Mouse (Mus musculus): ENCODE measurements around the gene 2610301B20Rik.
"Not testable (repeated sequence)": the region's sequence is repeated elsewhere in the genome, so short reads cannot be mapped to it uniquely, and the experiment has no call there.

The 2610301B20Rik gene

DNA sequence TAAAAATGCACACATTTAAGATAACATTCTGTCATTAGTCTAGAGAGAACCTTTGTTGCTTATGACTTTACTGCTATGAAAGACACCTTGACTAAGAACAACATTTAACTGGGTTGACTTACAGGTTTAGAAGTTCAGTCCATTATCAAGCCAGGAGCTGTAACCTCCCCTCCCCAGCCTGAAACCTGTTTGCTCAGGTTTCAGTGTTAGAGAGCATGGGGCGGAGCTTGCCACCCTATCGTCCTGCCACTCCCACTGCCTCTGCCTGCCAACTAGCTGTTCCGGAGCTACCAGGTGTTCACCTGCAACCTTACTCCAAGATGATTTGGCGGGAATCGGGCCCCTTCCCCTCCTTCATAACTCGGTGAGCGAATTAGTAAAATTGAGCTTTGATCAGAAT is 37.1 kb downstream of the 2610301B20Rik start:
- DNase-seq (ENCODE audit: low spot score): not testable (repeated sequence)

DNA sequence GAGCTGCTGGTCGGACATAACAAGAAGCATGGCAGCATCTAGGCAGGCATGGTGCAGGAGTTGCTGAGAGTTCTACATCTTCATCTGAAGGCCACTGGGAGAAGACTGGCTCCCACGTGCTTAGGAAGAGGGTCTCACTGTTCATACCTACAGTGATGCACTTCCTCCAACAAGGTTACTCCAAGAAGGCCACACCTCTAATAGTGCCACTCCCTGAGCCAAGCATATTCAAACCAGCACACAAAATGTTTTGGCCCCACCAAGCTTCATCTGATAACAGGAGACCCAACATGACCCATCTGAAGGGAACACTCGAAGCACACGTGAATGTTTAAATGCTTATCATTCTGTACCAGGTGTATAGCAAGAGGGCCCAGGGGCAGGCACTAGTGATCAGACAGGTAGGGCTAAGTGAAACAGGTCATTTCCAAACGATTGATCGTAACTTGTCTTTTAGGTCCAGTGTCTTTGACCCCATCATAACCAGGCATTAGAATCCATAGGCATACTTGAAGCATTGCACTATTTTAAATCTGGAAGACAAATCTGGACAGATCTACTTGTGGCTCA is 37.7 kb downstream of the 2610301B20Rik start:
- no peak for DNase-seq (ENCODE audit: low spot score)

DNA sequence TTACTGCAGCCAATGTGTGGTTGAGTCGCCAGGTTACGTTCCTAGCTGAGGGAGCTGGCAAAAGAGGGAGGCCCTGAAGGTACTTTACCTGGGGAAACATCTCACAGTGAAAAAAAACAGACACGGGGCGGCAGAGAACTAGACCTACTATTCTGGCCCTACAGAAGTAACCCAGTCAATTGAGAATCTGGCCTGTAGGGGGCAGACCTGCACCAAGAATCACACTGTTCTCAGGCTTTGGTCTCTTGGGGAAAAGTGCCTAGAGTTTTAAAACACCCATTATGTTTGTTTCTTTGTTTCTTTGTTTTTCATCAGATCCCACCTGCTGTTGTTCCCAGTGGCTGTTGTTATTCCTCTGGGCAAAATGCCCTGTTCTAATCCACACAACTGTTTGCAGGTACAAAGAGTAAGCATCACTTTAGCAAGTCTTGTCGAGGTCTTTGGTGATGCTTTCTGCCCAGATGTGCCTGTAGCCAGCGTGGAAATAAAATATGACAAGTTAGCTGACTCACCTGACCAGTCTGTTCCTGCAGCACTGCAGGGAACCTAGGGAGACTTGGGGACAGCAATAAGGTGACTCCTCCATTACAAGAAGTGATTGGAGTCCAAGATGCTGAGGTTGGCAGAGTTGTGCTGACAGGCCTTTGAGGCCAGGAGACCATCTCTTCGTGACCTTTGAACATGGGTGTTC is 38.5 kb downstream of the 2610301B20Rik start:
- peak; percentile 68 for DNase-seq (ENCODE audit: low spot score)

DNA sequence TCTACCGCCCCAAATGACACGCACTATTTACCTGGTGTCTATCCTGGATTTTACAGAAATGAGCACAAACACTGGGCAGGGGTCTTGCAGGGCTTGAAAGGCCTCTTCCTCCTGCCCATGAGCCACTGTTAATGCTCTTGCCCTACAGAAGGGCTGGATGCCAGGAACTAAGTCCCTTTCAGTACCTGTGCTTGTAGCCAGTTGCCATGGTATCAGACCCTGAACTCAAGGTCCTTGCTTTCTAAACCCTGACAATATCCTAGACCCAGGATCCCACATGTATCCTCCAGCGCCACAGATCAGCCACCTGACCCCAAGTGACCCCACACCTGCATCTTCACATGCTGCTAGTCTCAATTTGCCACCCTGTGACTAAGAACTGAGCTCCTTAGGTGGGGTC is 39.1 kb downstream of the 2610301B20Rik start:
- DNase-seq (ENCODE audit: low spot score): no peak

DNA sequence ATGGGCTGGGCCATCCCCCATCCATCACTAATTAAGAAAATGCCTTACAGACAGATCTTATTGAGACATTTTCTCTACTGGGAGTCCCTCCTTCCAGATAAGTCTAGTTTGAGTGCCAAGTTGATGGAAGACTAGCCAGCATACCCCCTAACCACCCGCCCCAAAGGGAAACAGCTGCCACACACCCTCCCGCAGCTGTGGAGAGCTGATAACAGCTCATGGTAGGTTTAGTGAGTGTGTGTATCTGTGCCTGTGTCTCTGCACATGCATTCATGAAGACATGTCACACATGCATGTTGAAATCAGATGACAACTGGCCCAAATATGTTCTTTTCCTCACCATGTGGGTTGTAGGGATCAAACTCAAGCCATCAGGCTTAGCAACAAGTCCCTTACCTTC is 40.5 kb downstream of the 2610301B20Rik start:
- DNase-seq (ENCODE audit: low spot score): no peak

DNA sequence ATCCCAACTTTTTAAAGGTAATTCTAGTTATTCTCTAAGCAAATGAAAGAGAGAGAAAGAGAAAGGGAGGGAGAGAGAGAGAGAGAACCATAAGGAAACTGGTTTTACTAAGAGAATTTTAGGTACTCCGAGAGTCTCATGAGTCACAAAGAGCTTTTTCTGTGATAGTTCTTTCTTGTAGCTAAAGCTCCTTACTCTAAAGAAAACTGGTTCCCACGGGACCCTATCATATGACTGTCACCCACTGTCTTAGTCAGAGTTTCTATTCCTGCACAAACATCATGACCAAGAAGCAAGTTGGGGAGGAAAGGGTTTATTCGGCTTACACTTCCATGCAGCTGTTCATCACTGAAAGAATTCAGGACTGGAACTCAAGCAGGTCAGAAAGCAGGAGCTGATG is 41.0 kb downstream of the 2610301B20Rik start:
- DNase-seq (ENCODE audit: low spot score): no peak

DNA sequence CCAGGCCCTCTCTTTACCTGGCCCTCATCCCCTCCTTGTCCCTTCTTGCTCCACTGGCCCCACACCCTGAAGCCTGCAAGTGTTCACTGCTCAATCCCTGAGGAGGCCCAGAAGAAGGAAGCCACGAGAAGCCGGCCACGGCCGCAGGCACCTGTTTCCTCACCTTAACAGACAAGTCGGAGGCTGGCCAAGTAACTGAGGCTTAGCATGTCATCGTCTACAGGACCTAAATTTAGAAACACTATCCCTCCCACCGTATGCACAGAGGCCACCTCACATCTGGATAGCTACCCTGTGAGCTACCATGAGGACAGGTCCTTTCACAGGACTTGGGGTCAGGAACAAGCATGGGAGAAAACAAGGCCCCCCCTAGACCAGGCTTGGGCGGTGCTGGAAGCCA is 44.1 kb downstream of the 2610301B20Rik start:
- DNase-seq (ENCODE audit: low spot score): no peak

DNA sequence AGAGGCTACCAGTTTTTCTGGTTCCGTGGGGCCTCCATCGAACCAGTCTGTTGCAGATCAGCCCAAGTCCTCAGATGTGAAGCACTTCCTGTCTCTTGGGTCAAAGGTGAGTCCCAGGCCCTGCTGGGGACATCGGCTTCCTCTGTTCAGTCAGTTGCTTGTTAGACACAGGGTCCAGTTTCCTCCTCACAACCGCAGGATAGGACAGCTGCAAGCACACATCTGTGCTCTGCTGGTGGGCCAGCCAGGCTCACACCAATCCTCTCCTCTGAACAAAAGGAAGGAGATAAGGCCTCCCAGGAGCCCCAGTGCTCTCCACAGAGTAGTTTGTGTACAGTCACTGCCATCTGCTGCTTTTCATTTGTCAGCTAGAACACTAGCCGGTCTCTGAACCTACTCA is 44.8 kb downstream of the 2610301B20Rik start:
- no peak for DNase-seq (ENCODE audit: low spot score)

DNA sequence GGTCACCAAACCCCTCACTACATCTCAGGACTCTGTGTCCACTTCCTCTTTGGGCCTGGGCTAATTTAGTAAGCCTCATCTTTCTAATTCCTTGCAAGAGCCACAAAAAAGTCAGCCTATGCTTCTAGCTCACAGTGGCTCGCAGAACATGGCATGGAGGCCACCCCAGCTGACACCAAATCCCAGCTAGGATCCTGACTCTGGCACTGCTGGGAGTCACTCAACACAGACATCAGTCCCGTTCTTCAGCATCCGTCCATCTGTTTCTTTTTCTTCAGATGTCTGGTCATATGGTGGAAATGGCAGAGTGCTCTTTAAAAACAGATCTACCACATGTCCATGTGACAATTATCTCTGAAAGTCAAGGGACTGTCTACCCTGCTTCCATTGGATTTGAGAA is 45.2 kb downstream of the 2610301B20Rik start:
- no peak for DNase-seq (ENCODE audit: low spot score)

DNA sequence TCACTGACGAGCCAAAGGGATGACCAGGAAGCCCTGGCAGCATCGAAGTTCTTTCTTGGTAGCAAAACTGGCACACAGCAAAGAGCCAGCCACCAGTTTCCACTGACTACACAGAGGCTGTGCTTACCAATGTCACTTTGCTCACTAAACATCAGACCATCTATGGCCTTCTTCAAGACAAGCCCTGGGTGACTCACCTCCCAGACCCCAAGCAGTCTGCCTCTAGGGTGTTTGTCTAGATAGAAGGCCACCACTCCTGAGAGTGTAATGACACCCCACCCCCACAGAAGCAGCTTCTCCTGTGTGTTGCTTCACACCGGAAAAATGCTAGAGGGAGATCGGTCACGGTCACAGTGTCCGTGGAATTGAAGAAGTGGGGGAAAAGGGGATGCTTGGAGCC is 45.7 kb downstream of the 2610301B20Rik start:
- no peak for DNase-seq (ENCODE audit: low spot score)

DNA sequence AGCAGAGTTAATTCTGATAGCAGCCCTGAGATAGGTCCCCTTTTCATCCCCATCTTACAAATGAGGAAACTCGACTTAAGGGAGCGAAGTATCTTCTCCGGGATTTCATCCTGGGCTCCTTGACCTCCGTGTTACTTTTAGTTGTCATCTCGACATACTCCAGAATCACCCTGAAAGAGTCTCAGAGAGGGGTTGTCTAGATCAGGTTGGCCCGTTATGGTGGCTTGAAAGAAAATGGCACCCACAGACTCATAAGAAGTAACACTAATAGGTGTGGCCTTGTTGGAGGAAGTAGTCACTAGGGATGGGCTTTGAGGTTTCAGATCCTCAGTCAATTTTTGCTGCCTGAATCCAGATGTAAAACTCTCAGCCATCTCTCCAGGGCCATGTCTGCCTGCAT is 46.3 kb downstream of the 2610301B20Rik start:
- no peak for DNase-seq (ENCODE audit: low spot score)

DNA sequence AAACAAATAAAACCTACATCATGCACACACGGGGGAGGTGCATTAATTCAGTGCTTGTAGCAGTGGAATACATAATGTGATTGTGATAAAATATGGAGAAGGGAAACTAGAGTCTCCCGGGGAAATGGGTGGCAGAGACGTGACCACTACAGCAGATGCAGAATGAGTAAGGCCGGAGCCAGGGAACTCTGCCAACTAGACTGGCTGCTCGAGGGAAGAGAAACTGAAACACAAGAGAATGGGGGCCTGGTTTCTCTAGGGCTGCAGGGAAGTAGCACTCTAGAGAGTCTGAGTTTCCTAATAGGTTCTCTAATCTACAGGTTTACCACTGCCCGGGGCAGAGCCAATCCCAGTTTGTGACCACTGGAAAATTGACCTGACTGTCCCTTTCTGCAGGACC is 48.9 kb downstream of the 2610301B20Rik start:
- DNase-seq (ENCODE audit: low spot score): no peak

DNA sequence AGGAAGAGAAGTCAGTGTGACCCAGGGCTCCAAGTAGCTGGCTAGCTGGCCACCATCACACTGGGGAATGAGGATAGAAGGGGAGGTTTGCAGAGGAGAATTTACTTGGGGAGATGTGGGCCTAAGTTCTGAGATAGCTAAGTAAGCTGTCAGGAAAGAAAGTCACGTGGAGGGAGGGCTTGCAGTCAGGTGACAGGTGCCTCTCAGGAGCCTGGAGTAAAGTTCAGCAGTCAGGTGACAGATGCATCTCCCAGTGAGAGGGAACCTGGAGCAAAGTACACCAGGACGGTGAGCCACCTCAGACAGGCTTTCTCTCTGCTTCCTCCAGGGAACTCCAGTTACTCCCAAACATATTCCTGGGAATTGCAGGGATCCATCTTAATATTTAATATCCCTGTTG is 49.8 kb downstream of the 2610301B20Rik start:
- no peak for DNase-seq (ENCODE audit: low spot score)

DNA sequence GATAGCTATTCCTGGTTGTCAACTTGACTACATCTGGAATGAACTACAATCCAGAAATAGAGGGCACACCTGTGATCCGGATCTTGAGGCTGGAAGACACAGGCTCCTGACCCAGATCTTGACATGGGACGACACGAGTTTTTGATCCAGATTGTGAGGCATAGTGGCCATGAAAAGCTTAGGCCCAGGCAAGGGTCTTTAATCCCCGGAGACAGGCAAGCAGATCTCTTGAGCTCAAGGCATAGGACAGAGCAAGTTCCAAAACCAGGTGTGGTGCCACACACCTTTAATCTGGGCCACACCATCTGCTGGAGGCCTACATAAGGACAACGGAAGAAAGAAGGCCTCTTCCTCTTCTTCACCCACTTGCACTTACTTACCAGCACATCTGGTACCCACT is 50.2 kb downstream of the 2610301B20Rik start:
- no peak for DNase-seq (ENCODE audit: low spot score)

DNA sequence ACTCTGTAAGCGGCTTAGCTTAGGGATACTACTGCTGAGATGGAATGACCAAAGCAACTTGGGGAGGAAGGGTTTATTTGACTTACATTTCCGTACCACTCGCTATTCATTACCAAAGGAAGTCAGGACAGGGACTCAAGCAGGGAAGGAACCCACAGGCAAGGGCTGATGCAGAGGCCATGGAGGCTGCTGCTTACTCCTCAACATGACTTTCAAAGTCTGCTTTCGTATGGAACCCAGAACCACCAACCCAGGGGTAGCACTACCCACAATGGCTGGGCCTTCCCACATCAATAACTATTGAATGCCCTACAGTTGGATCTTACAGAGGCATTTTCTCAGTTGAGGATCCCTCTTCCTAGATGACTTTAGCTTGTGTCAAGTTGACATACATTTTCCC is 52.1 kb downstream of the 2610301B20Rik start:
- no peak for DNase-seq (ENCODE audit: low spot score)

DNA sequence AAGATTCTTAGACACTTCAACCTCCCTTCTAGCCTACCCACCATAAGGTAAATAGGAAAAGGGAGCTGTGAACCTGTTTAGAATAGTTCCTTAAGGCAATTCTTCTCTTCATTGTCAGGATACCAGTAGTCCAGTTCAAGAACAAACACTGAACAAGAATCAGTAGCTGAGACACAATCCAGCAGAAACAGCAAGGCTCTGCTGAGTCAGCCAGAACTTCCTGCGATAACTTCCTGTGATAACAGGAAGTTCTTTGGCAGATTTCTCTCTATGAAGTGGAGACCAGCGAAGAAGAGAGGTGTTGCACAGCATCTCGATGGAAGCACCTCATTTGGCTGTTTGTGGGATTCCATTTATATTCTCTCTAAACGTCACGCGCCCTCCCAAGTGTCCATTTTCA is 53.9 kb downstream of the 2610301B20Rik start:
- no peak for DNase-seq (ENCODE audit: low spot score)

DNA sequence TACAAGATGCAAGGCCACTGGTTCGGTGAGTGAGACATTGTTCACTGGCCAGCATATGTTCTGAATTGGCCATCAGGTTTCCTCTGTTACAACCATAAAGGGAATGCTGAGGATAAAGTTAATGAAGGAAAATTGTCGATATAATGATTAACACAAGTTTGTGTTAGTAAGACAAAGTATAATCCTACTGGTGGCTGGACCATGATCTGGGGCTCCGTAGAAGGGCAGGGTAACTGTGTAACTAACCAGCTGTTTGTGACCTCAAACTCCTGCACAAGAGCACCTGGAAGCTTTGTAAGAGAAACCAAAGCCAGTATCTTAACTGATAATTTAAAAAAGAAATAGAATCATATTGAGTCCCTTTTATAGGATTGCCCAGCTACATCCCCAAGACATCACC is 55.4 kb downstream of the 2610301B20Rik start:
- no peak for DNase-seq (ENCODE audit: low spot score)

DNA sequence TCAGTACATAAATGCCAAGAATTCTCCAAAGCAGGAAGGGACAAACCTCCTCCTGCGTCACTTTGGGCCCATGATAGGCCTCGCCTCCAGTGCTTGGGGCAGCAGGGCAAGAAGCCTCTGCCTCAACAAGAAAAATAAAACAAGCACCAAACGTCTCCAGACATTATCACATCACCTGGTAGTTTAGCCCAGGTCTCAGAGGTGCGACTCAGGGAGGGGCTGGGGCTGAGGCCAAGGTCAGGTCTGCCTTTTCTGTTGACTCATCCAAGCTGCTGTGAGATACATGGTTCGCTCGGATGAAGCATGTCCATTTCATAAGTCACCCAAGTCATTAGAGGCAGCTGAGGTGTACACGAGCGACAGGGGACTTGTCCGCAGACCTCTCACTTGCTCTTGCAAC is 56.7 kb downstream of the 2610301B20Rik start:
- no peak for DNase-seq (ENCODE audit: low spot score)

DNA sequence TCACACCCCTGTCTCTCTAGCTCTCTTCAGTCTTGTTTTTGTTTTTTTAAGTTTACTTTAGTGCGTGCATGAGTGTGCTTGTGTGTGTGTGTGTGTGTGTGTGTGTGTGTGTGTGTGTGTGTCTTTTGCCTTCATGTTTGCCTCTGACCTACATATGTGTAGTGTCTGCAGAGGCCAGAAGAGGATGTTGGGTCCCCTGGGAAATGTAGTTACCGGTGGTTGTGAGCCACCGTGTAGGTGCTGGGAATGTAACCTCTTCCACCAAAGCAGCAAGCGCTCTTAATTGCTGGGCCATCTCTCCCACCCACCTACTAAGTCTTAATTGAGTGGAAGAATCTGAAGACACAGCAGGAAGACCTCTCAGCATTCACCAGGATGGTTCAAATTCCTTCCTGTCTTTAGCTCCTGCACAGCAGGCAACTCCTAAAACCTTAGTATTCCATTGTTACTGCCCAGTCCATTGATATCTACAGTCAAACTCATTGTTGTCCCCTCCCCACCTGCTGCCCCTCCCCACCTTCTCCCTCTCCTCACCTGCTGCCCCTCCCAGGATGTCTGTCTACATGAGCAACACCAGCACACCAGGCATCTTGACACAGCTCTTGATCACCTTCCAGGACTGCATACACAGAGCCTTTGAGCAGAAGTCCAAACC is 57.9 kb downstream of the 2610301B20Rik start:
- no peak for DNase-seq (ENCODE audit: low spot score)

DNA sequence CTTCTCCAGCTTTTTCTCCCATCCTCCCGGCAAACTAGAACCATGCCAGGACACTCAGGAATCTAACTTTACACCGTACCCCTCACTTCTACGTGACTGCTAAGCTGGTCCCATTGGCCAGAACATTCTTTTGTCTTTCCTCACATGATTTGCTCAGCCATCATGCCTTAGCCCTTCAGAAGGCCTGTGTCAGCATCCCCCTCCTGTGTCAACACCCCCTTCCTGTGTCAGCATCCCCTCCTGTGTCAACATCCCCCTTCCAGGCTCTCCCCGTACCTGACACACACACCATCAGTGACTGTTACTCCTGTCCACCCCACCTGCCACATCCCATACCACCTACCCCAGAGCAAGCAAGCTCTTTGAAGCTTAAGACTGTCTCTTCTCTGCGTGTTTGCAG is 58.5 kb downstream of the 2610301B20Rik start:
- DNase-seq (ENCODE audit: low spot score): no peak

DNA sequence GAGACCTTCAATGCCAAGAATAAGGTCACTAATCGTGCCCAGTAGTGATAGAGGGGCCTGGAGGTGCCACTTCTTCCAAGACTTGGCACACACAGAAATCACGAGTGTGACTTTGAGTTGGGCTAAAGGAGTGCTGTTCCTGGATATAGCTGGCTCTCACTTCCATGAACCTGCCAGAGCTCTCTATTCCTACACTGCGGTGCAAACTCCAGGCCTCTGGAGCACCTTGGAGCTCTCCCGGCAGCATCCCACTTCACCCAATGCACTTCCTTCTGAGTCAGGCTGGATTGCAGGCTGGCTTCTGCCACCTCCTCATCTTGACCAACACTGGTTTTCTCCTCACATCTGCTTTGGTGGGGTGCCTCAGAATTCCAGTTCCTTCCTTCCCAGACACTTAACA is 62.5 kb downstream of the 2610301B20Rik start:
- DNase-seq (ENCODE audit: low spot score): no peak

Data from urinary bladder, postnatal 10 days (tissue).